Comparison of ENCODE assay signal across 11 mouse cellular contexts in genomic region chr5:23249896-23250875, GRCm38 (mm10).
DNase-seq lines count a peak whose midpoint lies in the region; ATAC-seq and TF ChIP-seq lines count a peak whose summit lies in the region.
"Had no signal": no experiment of that assay in that cellular context is flagged by ENCODE, and none has a peak within 500 bp of the region (broad histone marks: within the 10 kb centered on the region; RNA-seq: fewer than 3 reads in every experiment).

No protein-coding gene starts in this region.

- H3K4me2 ChIP-seq in heart, postnatal 0 days (ENCODE audit: low read depth, low read length): no peak overlapping the region
- H3K4me2 ChIP-seq: liver, embryonic 15.5 days had no signal

- ATAC-seq in G1E (ENCODE audit: extremely low read depth, insufficient number of reproducible peaks, low FRiP score, poor library complexity, severe bottlenecking): peak; percentile 22; the same call in 1 of the 2 replicates
- ATAC-seq in heart, postnatal 0 days (ENCODE audit: insufficient read depth, low read depth): no peak
- ATAC-seq: inflammation-experienced regulatory T-cells, adult 6 months had no signal

- H3K4me3 ChIP-seq in G1E (ENCODE audit: low read depth, low read length): no peak overlapping the region
- H3K4me3 ChIP-seq in heart, postnatal 0 days (ENCODE audit: low read depth, low read length): no peak overlapping the region
- H3K4me3 ChIP-seq: erythroblast, embryonic 14.5 days; liver, embryonic 15.5 days had no signal

- H3K36me3 ChIP-seq in G1E (replicated peaks): no peaks in the 10 kb centered on the region
- H3K36me3 ChIP-seq in heart, postnatal 0 days (replicated peaks; ENCODE audit: control insufficient read depth, insufficient read depth, low read length): no peaks in the 10 kb centered on the region
- H3K36me3 ChIP-seq: liver, embryonic 15.5 days had no signal

- TF ChIP-seq EP300 in heart, postnatal 0 days (IDR thresholded peaks at IDR 0.05; ENCODE audit: low read depth): no peak

- peak overlapping the region; percentile 75 for H3K27ac ChIP-seq in heart, postnatal 0 days (ENCODE audit: low read depth)
- H3K27ac ChIP-seq: liver, embryonic 15.5 days had no signal

- WGBS in heart, postnatal 0 days: 30% methylated on average over 9 of the region's 9 CpGs

- no peak for TF ChIP-seq CTCF in G1E (IDR thresholded peaks at IDR 0.05; ENCODE audit: low read depth, low read length)
- TF ChIP-seq CTCF in heart, postnatal 0 days (IDR thresholded peaks at IDR 0.05; ENCODE audit: low read depth): no peak

- H3K4me1 ChIP-seq in G1E (ENCODE audit: insufficient read depth, low read depth, low read length): peaks cover 14% of the 10 kb centered on the region; the same call in 1 of the 2 replicates
- H3K4me1 ChIP-seq in heart, postnatal 0 days (ENCODE audit: control insufficient read depth, insufficient read depth): peaks cover 19% of the 10 kb centered on the region
- H3K4me1 ChIP-seq: liver, embryonic 15.5 days had no signal

- H3K9ac ChIP-seq in heart, postnatal 0 days (replicated peaks; ENCODE audit: low read depth, low read length): no peak overlapping the region
- H3K9ac ChIP-seq: liver, embryonic 15.5 days had no signal

- H3K9me3 ChIP-seq in G1E (replicated peaks): no peaks in the 10 kb centered on the region
- H3K9me3 ChIP-seq in heart, postnatal 0 days (replicated peaks; ENCODE audit: control insufficient read depth, low read length): no peaks in the 10 kb centered on the region
- H3K9me3 ChIP-seq: liver, embryonic 15.5 days had no signal

- H3K27me3 ChIP-seq in G1E (ENCODE audit: insufficient read depth, low read length): 0 out of 2 replicates have a peak, but pooled peaks cover 4% of the 10 kb centered on the region
- H3K27me3 ChIP-seq in heart, postnatal 0 days (ENCODE audit: control insufficient read depth, insufficient read depth, low read length): no peaks in the 10 kb centered on the region
- H3K27me3 ChIP-seq: liver, embryonic 15.5 days had no signal

- DNase-seq in ES-CJ7 (ENCODE audit: low read depth, low spot score) (peak; percentile 47), G1E (ENCODE audit: low spot score) (no peak), liver (no peak)
- DNase-seq in heart, postnatal 0 days (ENCODE audit: low spot score): no peak
- DNase-seq in kidney, postnatal 10 days: peak; percentile 63
- DNase-seq in thymus, postnatal 14 days: no peak
- DNase-seq in T-cell, adult 2 months (ENCODE audit: low spot score): no peak
- DNase-seq: gastrocnemius, postnatal 10 days had no signal

Comparison
In these comparisons a context has a peak if more than half of its experiments do, and no peak if none do; other contexts are left out.
1. DNase-seq: peak in ES-CJ7 (single experiment) and kidney, postnatal 10 days (single experiment); none in G1E (single experiment), heart, postnatal 0 days (single experiment), thymus, postnatal 14 days (single experiment), liver (single experiment) and T-cell, adult 2 months (single experiment).